Mouse (Mus musculus) C2C12 (cell line): Measurements from ENCODE around the gene Prm3.

Experiments
- CTCF ChIP-seq: IDR thresholded peaks from one replicate; pipeline ENCODE4 v1.5.1; 2011; ENCODE audit not compliant: control insufficient read depth, insufficient read depth, insufficient read length
- MAX ChIP-seq: IDR thresholded peaks from one replicate; pipeline ENCODE4 v1.6.1; 2011; ENCODE audit warnings: mild to moderate bottlenecking, control low read depth
- USF1 ChIP-seq: IDR thresholded peaks from one replicate; pipeline ENCODE4 v1.6.1; 2011; ENCODE audit warnings: low read depth, mild to moderate bottlenecking, control low read depth, moderate library complexity

- TF ChIP-seq CTCF (no peak), MAX (no peak), USF1 (no peak)
Observed at GRCm38 (mm10) chr16:10767158-10767557, 23.6 kb downstream of the Prm3 start.
